Mouse (Mus musculus): ENCODE measurements around the gene 4931440F15Rik.

DNA sequence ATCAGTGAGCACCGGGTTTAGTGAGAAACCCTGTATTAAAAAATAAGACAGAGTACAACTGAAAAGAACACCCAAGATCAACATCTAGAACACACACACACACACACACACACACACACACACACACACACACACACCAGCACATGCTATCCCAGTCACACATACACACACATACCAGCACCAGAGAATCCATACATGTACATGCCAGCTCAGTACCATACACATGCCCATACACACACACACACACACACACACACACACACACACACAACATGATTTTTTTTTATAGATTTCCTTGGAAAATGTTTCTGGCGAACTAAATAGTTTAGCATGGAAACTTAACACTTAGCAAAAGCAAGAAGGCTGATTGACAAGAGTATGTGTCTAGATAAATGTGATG is 35.6 kb upstream of the 4931440F15Rik start:
- TF ChIP-seq CTCF (IDR thresholded peaks at IDR 0.05; ENCODE audit: low read depth, low read length) (no peak), POLR2A (IDR thresholded peaks at IDR 0.05; ENCODE audit: borderline replicate concordance, low read depth, low read length) (no peak)

All from bone marrow macrophage, adult 2 months (primary cell).